Mouse (Mus musculus): ENCODE measurements around the gene Efemp2.

- TF ChIP-seq CTCF (IDR thresholded peaks at IDR 0.05; ENCODE audit: low read depth, low read length) (no peak), GATA1 (IDR thresholded peaks at IDR 0.05; ENCODE audit: borderline replicate concordance, low read length) (no peak), GATA2 (IDR thresholded peaks at IDR 0.05; ENCODE audit: borderline replicate concordance, low read depth, low read length) (no peak), POLR2AphosphoS5 (IDR thresholded peaks at IDR 0.05; ENCODE audit: insufficient replicate concordance, low read depth, low read length) (no peak), TAL1 (conservative IDR thresholded peaks at IDR 0.05; ENCODE audit: low read depth, low read length) (no peak)
Measured at GRCm38 (mm10) chr19:5433951-5434350, 39.8 kb upstream of the Efemp2 start.
